In the genomic region with DNA sequence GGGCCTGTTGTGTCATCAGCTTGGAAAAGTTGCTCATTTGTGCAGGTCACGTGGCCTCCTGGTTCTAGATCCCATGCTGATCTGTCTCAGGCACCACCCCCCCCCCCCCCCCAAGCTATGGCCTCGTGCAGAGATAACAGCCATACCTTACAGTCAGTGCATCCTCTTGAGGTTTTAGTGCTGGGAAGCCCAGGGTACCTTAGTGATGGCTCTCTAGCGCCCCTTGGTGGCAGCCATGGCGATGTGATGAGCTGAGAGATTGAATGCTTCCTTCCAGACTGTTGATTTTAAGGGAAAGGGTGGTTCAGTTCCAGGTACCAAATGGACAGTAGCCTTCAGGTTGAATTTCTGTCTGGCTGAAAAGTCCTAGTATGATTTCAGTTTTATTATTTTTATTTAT, we compare ENCODE assay signal across 8 mouse cellular contexts. TPM values are rescaled to one million over a fixed set of nuclear protein-coding genes. Genes with fewer than 3 reads are reported as not detected.
DNase-seq lines count a peak whose midpoint lies in the region; ATAC-seq and TF ChIP-seq lines count a peak whose summit lies in the region.

No protein-coding gene starts in this region.

- TF ChIP-seq POLR2A in lung, adult 2 months (IDR thresholded peaks at IDR 0.05; ENCODE audit: borderline replicate concordance, extremely low read depth, low read depth, low read length): no peak

- CTCF ChIA-PET in Patski (lab: Charles Lee): interaction anchor here (0.6 to 5.7 kb wide), 23 partner anchors 8 to 238 kb away, joined by 3 to 54 read pairs (median 4); no protein-coding TSS in a partner anchor

- no peaks in the 10 kb centered on the region for H3K27me3 ChIP-seq in Patski
- H3K27me3 ChIP-seq in forebrain, embryonic 15.5 days: no peaks in the 10 kb centered on the region

- peaks cover 31% of the 10 kb centered on the region for H3K4me1 ChIP-seq in forebrain, embryonic 15.5 days
- H3K4me1 ChIP-seq in lung, adult 2 months (ENCODE audit: control insufficient read depth, insufficient read depth, low read length): peaks cover 8% of the 10 kb centered on the region; the same call in 1 of the 2 replicates

- intact Hi-C loops in heart, postnatal 36 days (cut with DNase I): loop anchor here (1.0 to 5.0 kb wide), 3 partner anchors 82 to 231 kb away; partner anchors contain the start of gene Amotl2

- no peaks in the 10 kb centered on the region for H3K9me3 ChIP-seq in forebrain, embryonic 15.5 days

- 14% methylated on average over 4 of the region's 4 CpGs for WGBS in forebrain, embryonic 15.5 days
- WGBS in lung, adult 2 months: 15% methylated on average over 4 of the region's 4 CpGs

- peak; percentile 89 for TF ChIP-seq CTCF in Patski (IDR thresholded peaks at IDR 0.05)
- TF ChIP-seq CTCF in lung, adult 2 months (IDR thresholded peaks at IDR 0.05; ENCODE audit: insufficient read depth, low read length): peak; percentile 93

- no peak overlapping the region for H3K4me2 ChIP-seq in forebrain, embryonic 15.5 days (replicated peaks)

- POLR2A ChIA-PET in Patski (lab: Charles Lee): interaction anchor here (0.5 to 1.3 kb wide), 5 partner anchors 15 to 232 kb away, joined by 3 to 4 read pairs (median 3); no protein-coding TSS in a partner anchor

- no peak for DNase-seq in Patski (ENCODE audit: low read depth, low spot score)
- DNase-seq in cerebellum, adult 11-12 months: peak; percentile 71
- DNase-seq in heart, postnatal 36 days: peak; percentile 75 to 88
- DNase-seq in layer of hippocampus, adult 11-12 months (ENCODE audit: low spot score): peak; percentile 74
- DNase-seq in lung, adult 2 months: peak; percentile 80
- DNase-seq in retina, postnatal 1 day: peak; percentile 80

- H3K36me3 ChIP-seq in forebrain, embryonic 15.5 days: peaks cover 18% of the 10 kb centered on the region

- in situ Hi-C loops in Patski (cut with MboI; ENCODE audit: low pct_unique_long_range_greater_than_20kb): loop anchor here (5.0 kb wide), 3 partner anchors 80 to 230 kb away; no protein-coding TSS in a partner anchor

- no peak overlapping the region for H3K4me3 ChIP-seq in forebrain, embryonic 15.5 days
- H3K4me3 ChIP-seq in lung, adult 2 months (replicated peaks; ENCODE audit: extremely low read depth, low read depth, low read length): no peak overlapping the region

- peak; percentile 90 for ATAC-seq in Patski
- peak; percentile 24; the same call in 1 of the 2 replicates for ATAC-seq in forebrain, embryonic 15.5 days (replicated peaks)
- ATAC-seq in erythroid progenitor cell, adult 5-6 weeks (replicated peaks; ENCODE audit: low FRiP score, poor library complexity, severe bottlenecking): no peak

- no peak overlapping the region for H3K9ac ChIP-seq in forebrain, embryonic 15.5 days (replicated peaks)

- no peak overlapping the region for H3K27ac ChIP-seq in forebrain, embryonic 15.5 days (replicated peaks)

RNA-seq across cellular contexts. Expression of gene Ryk, which starts 32.2 kb away (rescaled TPM):
- 141 TPM for polyA plus RNA-seq in Patski (2021)
- 13.9 and 15.1 TPM in 2 replicates for polyA plus RNA-seq in forebrain, embryonic 15.5 days (2015; fragmentation: Nextera tagmentation; extraction: Ambion mirVana)
- total RNA-seq in heart, postnatal 36 days (2021): 10 to 100 TPM; 38.9 to 39.0 TPM
- 53.1 and 76.1 TPM in 2 replicates for polyA plus RNA-seq in lung, adult 2 months (2012; rRNA removed)
- total RNA-seq in erythroid progenitor cell, adult 5-6 weeks (2015; ENCODE audit: low replicate concordance): 2.2 and 2.9 TPM in 2 replicates
- 1.3 and 1.9 TPM in 2 replicates for total RNA-seq in erythroid progenitor cell, adult 5-6 weeks (2017; ENCODE audit: low replicate concordance)
